Mouse (Mus musculus) myocyte (in vitro differentiated cells): ENCODE measurements around the gene Gsk3a. TPM values are rescaled to one million over a fixed set of nuclear protein-coding genes. Genes with fewer than 3 reads are reported as not detected.

Experiments
- H3K27me3 ChIP-seq: one replicate; pipeline ENCODE4 v1.6.1; 2011; ENCODE audit not compliant: control insufficient read depth, insufficient read depth, insufficient read length
- H3K36me3 ChIP-seq: one replicate; pipeline ENCODE4 v1.6.1; 2011; ENCODE audit not compliant: control insufficient read depth, insufficient read depth
- H3K4me2 ChIP-seq: one replicate; pipeline ENCODE4 v1.6.1; 2011; ENCODE audit warnings: low read depth, control low read depth
- H3K4me3 ChIP-seq: one replicate; pipeline ENCODE4 v1.5.1; 2011; ENCODE audit warnings: mild to moderate bottlenecking, control low read depth, moderate library complexity
- H3K79me2 ChIP-seq: one replicate; pipeline ENCODE4 v1.6.1; 2011; ENCODE audit not compliant: control insufficient read depth, insufficient read depth
- H3ac ChIP-seq: one replicate; pipeline ENCODE4 v1.6.1; 2011; ENCODE audit not compliant: control insufficient read depth, insufficient read length
- CEBPB ChIP-seq: IDR thresholded peaks from 2 replicates; pipeline ENCODE4 v1.6.1; 2011; ENCODE audit warnings: mild to moderate bottlenecking, moderate library complexity; ENCODE audit not compliant: poor library complexity, insufficient read depth, severe bottlenecking
- E2F4 ChIP-seq: IDR thresholded peaks from one replicate; pipeline ENCODE4 v1.6.1; 2011; ENCODE audit warnings: mild to moderate bottlenecking, control low read depth, moderate library complexity; ENCODE audit not compliant: insufficient read depth
- MAX ChIP-seq: IDR thresholded peaks from one replicate; pipeline ENCODE4 v1.6.1; 2011; ENCODE audit warnings: low read depth, mild to moderate bottlenecking, control low read depth
- MYOD1 ChIP-seq, 3 experiments: IDR thresholded peaks; one replicate each; pipeline ENCODE4 v1.6.1; 2011; ENCODE audit warnings: control low read depth in 2 of 3, low read depth in 2 of 3, mild to moderate bottlenecking in 2 of 3, moderate library complexity in 1 of 3; ENCODE audit not compliant: insufficient read length in 2 of 3, control insufficient read depth in 1 of 3
- MYOG ChIP-seq, 3 experiments: IDR thresholded peaks; one replicate each; pipeline ENCODE4 v1.6.1; 2011; ENCODE audit warnings: control low read depth in 2 of 3, low read depth in 2 of 3, mild to moderate bottlenecking in 2 of 3; ENCODE audit not compliant: insufficient read length in 2 of 3, control insufficient read depth in 1 of 3, insufficient read depth in 1 of 3
- POLR2A ChIP-seq: IDR thresholded peaks from one replicate; pipeline ENCODE4 v1.6.1; 2011; ENCODE audit warnings: low read depth, mild to moderate bottlenecking, control low read depth, moderate library complexity; ENCODE audit not compliant: insufficient read length
- POLR2AphosphoS2 ChIP-seq: IDR thresholded peaks from one replicate; pipeline ENCODE4 v1.6.1; 2011; ENCODE audit warnings: low read depth, control low read depth; ENCODE audit not compliant: insufficient read length
- REST ChIP-seq: IDR thresholded peaks from one replicate; pipeline ENCODE4 v1.6.1; 2011; ENCODE audit warnings: mild to moderate bottlenecking, control low read depth, moderate library complexity; ENCODE audit not compliant: insufficient read depth, insufficient read length
- SRF ChIP-seq: IDR thresholded peaks from one replicate; pipeline ENCODE4 v1.6.1; 2011; ENCODE audit warnings: low read depth; ENCODE audit not compliant: control insufficient read depth, insufficient read length
- TCF12 ChIP-seq: IDR thresholded peaks from one replicate; pipeline ENCODE4 v1.6.1; 2011; ENCODE audit warnings: mild to moderate bottlenecking, control low read depth; ENCODE audit not compliant: poor library complexity, insufficient read depth, severe bottlenecking
- USF1 ChIP-seq: IDR thresholded peaks from one replicate; pipeline ENCODE4 v1.6.1; 2011; ENCODE audit warnings: low read depth, mild to moderate bottlenecking, control low read depth, moderate library complexity
- polyA plus RNA-seq: library from polyadenylated mRNA; unstranded; fragments of >200 nt; fragmentation: generic; extraction: Trizol; gene quantifications from one replicate; pipeline ENCODE4 v1.2.1, GENCODE M21; 2012; ENCODE audit warnings: missing spikeins

Gene Gsk3a
- polyA plus RNA-seq, 1 experiment, result 69.4 TPM

DNA sequence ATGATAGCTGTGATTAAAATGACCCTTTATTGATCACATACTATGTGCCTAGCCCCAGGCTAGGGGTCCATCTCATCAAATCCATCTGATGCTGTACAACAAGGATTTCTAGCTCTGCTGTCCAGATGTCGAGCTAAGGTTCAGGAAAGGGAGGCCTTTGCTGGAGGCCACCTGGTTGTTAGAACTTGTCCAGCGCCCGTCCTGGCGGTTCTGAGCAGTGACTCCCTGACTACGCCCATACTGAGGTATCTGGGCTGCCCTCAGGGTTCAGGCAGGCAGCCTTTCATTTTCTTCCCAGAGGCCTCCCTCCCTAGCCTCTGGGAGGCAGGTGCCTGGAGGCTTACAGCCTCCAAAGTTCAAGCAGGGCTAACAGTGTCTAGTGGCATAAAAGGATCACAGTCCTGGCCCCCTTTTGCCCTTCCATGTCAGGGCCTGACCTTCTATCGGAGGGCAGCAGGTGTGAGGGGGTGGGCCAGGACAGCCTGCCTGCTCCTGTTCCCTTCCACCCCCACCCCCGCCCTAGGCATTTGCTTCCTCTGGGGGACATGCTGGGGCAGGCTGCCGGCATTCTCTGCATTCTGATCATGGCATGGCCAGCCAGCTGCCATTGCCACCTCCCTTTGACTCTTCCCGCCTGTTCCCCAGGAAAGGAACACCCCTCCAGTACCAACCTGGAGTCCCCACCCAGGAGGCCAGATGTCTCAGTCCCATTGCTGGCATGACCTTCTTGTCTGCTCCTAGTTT, 38.1 kb upstream of the Gsk3a start:
- H3K79me2 ChIP-seq, result peaks cover 8% of the 10 kb centered on the region
- H3K36me3 ChIP-seq, result no peaks in the 10 kb centered on the region
- H3K27me3 ChIP-seq, result no peaks in the 10 kb centered on the region
- H3ac ChIP-seq, result no peak overlapping the region
- H3K4me2 ChIP-seq, result peak overlapping the region; percentile 68
- no peak overlapping the region for H3K4me3 ChIP-seq
- TF ChIP-seq POLR2A, result peak; percentile 33
- TF ChIP-seq MYOD1 (IDR thresholded peaks at IDR 0.05; ENCODE audit: control insufficient read depth in 1 of 3, insufficient read length in 2 of 3, low read depth in 2 of 3), result peak in 2 of 3 experiments; percentile 82 to 94
- peak in 2 of 3 experiments; percentile 82 to 96 for TF ChIP-seq MYOG (IDR thresholded peaks at IDR 0.05; ENCODE audit: control insufficient read depth in 1 of 3, insufficient read depth in 1 of 3, insufficient read length in 2 of 3, low read depth in 2 of 3)
- TF ChIP-seq USF1, result no peak
- no peak for TF ChIP-seq TCF12
- TF ChIP-seq CEBPB, result no peak
- no peak for TF ChIP-seq MAX

DNA sequence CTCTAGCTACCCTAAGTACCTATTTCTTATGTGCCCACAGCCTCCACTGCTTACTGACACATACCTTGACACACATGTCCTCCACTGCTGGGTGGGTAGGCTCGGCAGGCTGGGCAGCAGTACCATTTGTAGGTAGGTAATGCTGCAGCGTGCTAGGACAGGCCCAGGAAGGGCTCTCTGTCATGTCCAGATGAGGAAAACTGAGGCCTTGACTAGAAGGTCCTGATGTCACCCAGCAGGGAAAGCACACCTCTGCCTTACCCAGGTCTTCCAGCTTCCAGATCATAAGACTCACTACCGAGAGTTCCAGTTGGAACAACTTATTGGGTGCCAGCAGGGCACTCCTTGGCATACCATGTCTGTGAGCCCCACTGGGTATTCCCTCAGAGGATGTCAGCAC, 37.3 kb upstream of the Gsk3a start:
- peak overlapping the region; percentile 68 for H3K4me2 ChIP-seq
- TF ChIP-seq MYOD1 (IDR thresholded peaks at IDR 0.05; ENCODE audit: control insufficient read depth in 1 of 3, insufficient read length in 2 of 3, low read depth in 2 of 3), result no peak

GRCm38 (mm10) chr7:25274571-25274970, 36.9 kb upstream of the Gsk3a start:
- Histone ChIP-seq H3K79me2 (peaks cover 12% of the 10 kb centered on the region), H3K36me3 (no peaks in the 10 kb centered on the region), H3K27me3 (no peaks in the 10 kb centered on the region), H3K4me2 (peak overlapping the region; percentile 68), H3ac (no peak overlapping the region), H3K4me3 (no peak overlapping the region)
- no peak for TF ChIP-seq SRF
- TF ChIP-seq MYOG (IDR thresholded peaks at IDR 0.05; ENCODE audit: control insufficient read depth in 1 of 3, insufficient read depth in 1 of 3, insufficient read length in 2 of 3, low read depth in 2 of 3), result peak in 1 of 3 experiments; percentile 37
- peak; percentile 52 for TF ChIP-seq POLR2A
- no peak for TF ChIP-seq MAX
- peak; percentile 58 for TF ChIP-seq POLR2AphosphoS2
- no peak for TF ChIP-seq E2F4

More for the DNA sequence above, 37.3 kb upstream of the Gsk3a start:
- Histone ChIP-seq H3ac (no peak overlapping the region), H3K27me3 (no peaks in the 10 kb centered on the region), H3K79me2 (peaks cover 9% of the 10 kb centered on the region), H3K36me3 (no peaks in the 10 kb centered on the region), H3K4me3 (no peak overlapping the region)

- Histone ChIP-seq H3K27me3 (no peaks in the 10 kb centered on the region), H3ac (no peak overlapping the region), H3K36me3 (no peaks in the 10 kb centered on the region), H3K79me2 (peaks cover 19% of the 10 kb centered on the region), H3K4me3 (no peak overlapping the region), H3K4me2 (peak overlapping the region; percentile 68)
- no peak for TF ChIP-seq USF1
- TF ChIP-seq REST, result no peak
- TF ChIP-seq E2F4, result no peak
- TF ChIP-seq SRF, result no peak
- TF ChIP-seq TCF12, result no peak
- TF ChIP-seq MYOG (IDR thresholded peaks at IDR 0.05; ENCODE audit: control insufficient read depth in 1 of 3, insufficient read depth in 1 of 3, insufficient read length in 2 of 3, low read depth in 2 of 3), result no peak
- no peak for TF ChIP-seq MAX
Observed at GRCm38 (mm10) chr7:25273259-25274241, 35.9 kb upstream of the Gsk3a start.

DNA sequence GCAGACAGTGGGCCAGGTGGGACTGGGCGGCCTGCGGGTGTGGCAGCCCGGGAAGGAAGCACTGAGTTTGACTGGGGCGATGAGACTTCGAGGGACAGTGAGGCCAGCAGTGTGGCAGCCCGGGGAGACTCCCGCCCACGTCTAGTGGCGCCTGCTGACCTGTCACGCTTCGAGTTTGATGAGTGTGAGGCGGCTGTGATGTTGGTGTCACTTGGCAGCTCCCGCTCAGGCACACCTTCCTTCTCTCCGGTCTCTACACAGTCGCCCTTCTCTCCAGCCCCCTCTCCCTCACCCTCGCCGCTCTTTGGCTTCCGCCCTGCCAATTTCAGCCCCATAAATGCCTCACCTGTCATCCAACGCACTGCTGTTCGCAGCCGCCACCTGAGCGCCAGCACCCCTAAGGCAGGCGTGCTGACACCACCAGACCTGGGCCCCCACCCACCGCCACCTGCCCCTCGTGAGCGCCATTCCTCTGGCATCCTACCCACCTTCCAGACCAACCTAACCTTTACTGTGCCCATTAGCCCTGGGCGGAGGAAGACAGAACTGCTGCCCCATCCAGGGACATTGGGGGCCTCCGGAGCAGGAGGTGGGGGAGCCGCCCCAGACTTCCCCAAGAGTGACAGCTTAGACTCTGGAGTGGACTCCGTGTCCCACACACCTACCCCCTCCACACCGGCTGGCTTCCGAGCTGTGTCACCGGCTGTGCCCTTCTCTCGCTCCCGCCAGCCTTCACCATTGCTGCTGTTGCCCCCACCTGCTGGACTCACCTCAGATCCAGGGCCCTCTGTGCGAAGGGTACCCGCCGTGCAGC, 35.0 kb upstream of the Gsk3a start:
- peaks cover 22% of the 10 kb centered on the region for H3K79me2 ChIP-seq
- H3K36me3 ChIP-seq, result no peaks in the 10 kb centered on the region
- TF ChIP-seq MYOD1 (IDR thresholded peaks at IDR 0.05; ENCODE audit: control insufficient read depth in 1 of 3, insufficient read length in 2 of 3, low read depth in 2 of 3), result no peak
- TF ChIP-seq POLR2AphosphoS2, result no peak
- no peak for TF ChIP-seq USF1
- no peak overlapping the region for H3K4me2 ChIP-seq
- H3K27me3 ChIP-seq, result no peaks in the 10 kb centered on the region
- no peak overlapping the region for H3K4me3 ChIP-seq
- H3ac ChIP-seq, result no peak overlapping the region
